Mouse (Mus musculus) intestine, embryonic 15.5 days (tissue): ENCODE data around the gene Pgc. TPM values are rescaled to one million over a fixed set of nuclear protein-coding genes. Genes with fewer than 3 reads are reported as not detected.

Experiments used
- ATAC-seq: fragments of 200-750 bp; cut with Nextera tagmentation; 2 replicates; pipeline ENCODE4 v1.8.0; 2017; ENCODE audit warnings: moderate TSS enrichment, moderate library complexity
- H3K27ac ChIP-seq: fragments of 300-500 bp; sonication (generic); 2 replicates; pipeline ENCODE4 v1.5.1; 2015; ENCODE audit warnings: mild to moderate bottlenecking, inconsistent platforms
- H3K27me3 ChIP-seq: fragments of 300-500 bp; sonication (generic); replicated peaks from 2 replicates; pipeline ENCODE4 v1.6.1; 2015; ENCODE audit warnings: inconsistent platforms
- H3K36me3 ChIP-seq: fragments of 300-500 bp; sonication (generic); 2 replicates; pipeline ENCODE4 v1.6.1; 2015; ENCODE audit warnings: inconsistent platforms
- H3K4me1 ChIP-seq: fragments of 300-500 bp; sonication (generic); replicated peaks from 2 replicates; pipeline ENCODE4 v1.6.1; 2015; ENCODE audit warnings: inconsistent platforms
- H3K4me2 ChIP-seq: fragments of 300-500 bp; sonication (generic); replicated peaks from 2 replicates; pipeline ENCODE4 v1.6.1; 2015; ENCODE audit warnings: mild to moderate bottlenecking, inconsistent platforms
- H3K4me3 ChIP-seq: fragments of 300-500 bp; sonication (generic); replicated peaks from 2 replicates; pipeline ENCODE4 v1.5.1; 2015; ENCODE audit warnings: inconsistent platforms
- H3K9ac ChIP-seq: fragments of 300-500 bp; sonication (generic); 2 replicates; pipeline ENCODE4 v1.6.1; 2015; ENCODE audit warnings: inconsistent platforms
- H3K9me3 ChIP-seq: fragments of 300-500 bp; sonication (generic); 2 replicates; pipeline ENCODE4 v1.6.1; 2016; ENCODE audit warnings: inconsistent platforms
- WGBS: fragments of 180-500 bp; shearing (Covaris S2); methylation state at CpG from one replicate; pipeline ENCODE4 v1.1.7; 2015; 5-methylcytosine and 5-hydroxymethylcytosine counted together
- polyA plus RNA-seq: library from polyadenylated mRNA; unstranded; fragments of >200 nt; fragmentation: Nextera tagmentation; extraction: Ambion mirVana; gene quantifications from 2 replicates; pipeline ENCODE4 v1.2.1, GENCODE M21; 2015

Gene Pgc
- polyA plus RNA-seq, 1 experiment from 2014 or later, result 0.99 TPM

DNA sequence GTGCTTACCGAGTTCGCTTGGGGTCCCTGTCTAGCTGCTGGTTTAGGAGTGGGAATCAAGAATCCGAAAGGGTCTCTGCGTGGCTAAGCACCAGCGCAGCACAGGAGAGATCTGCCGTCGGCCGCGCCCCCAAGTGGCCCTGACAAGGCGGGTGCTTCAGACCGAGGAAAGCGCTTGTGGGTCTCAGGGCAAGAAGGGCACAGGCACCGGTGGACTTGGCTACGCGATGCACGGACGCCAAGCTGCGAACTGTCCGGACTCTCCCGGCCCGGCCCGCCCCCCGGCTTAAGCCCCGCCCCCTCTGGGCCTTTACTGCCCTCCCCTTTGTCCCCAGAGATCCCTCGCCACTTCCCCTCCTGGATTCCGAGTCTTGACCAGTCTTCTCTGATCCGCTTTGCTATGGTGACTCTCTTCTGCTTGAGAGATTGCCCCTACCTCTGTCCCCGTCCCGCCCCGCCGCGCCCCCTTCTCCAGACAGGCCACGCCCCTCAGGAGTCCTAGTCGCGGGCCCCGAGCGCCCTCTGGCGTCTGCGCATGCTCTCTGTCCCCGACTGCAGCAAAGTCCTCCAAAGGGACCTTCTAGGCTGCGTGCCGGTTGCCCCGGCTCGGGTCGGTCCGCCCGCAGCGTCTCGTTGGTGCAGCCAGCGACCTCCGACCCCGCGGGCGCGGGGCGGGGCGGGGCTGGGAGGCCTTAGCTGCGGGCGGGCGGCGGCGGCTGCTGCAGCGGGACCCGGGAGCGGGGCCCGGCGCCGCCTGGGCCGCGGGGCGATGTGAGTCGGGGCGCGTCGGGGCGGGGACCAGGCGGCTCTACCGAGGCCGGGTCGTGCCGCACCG, 31.9 kb upstream of the Pgc start, which contains the start of gene Prickle4:
TSS of gene Prickle4 (minus strand) at position 234 of the 834 bp plus-strand sequence.
- H3K27ac ChIP-seq, result peak within 1 kb of the TSS; percentile 71
- WGBS, result under 1% methylated on average over 82 of the region's 82 CpGs
- H3K36me3 ChIP-seq, result no peaks in the 10 kb centered on the region
- ATAC-seq, result peak; percentile 94
- peak within 1 kb of the TSS; percentile 95 for H3K4me2 ChIP-seq
- H3K4me1 ChIP-seq, result peaks cover 17% of the 10 kb centered on the region; the same call in 1 of the 2 replicates
- H3K9ac ChIP-seq, result peak within 1 kb of the TSS; percentile 81
- H3K27me3 ChIP-seq, result no peaks in the 10 kb centered on the region; the same call in 1 of the 2 replicates
- H3K4me3 ChIP-seq, result peak within 1 kb of the TSS; percentile 79
- no peaks in the 10 kb centered on the region for H3K9me3 ChIP-seq

DNA sequence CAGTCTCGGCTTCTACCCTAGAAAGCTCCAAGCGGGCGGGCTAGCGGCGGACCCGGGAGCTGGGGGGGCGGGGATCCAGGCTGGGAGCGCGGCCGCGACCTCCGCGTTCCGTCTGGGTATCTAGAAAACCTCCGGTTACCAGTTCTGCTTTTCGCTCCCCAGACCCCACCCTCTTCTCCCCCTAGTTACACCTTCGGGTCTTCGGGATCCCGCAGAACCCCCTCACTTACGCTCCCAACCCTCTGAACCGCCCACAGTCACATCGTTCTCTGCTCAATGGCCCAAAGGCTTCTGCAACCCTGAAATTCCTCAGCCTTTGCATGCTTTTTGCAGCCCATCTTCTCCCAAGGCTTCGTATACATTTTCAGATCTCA, 31.3 kb upstream of the Pgc start:
- Histone ChIP-seq H3K4me2 (peak overlapping the region; percentile 95), H3K9ac (peak overlapping the region; percentile 81), H3K4me1 (peaks cover 20% of the 10 kb centered on the region; the same call in 1 of the 2 replicates), H3K27ac (peak overlapping the region; percentile 61; the same call in 1 of the 2 replicates), H3K9me3 (no peaks in the 10 kb centered on the region), H3K36me3 (0 out of 2 replicates have a peak, but pooled peaks cover 3% of the 10 kb centered on the region), H3K4me3 (peak overlapping the region; percentile 79), H3K27me3 (no peaks in the 10 kb centered on the region; the same call in 1 of the 2 replicates)
- ATAC-seq, result no peak; the same call in 1 of the 2 replicates
- under 1% methylated on average over 23 of the region's 23 CpGs for WGBS

DNA sequence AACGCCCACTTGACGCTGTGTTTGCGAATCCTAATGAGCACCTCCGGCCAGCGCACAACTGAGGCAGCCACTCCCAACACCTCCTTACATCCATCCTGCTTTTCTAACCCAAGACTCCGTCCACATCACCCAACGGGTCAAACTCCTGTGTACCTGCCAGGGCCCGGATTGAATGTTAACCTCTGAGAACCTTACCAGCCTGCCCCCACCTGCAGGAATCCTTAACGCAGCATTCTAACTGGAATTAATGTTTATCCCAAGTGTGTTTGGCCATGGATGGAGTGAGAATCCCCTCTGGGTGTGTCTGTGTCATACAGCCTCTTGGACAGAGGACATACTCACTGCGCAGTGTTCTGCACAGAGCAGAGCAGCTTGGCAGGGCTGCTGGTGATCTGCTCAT, 28.5 kb upstream of the Pgc start:
- Histone ChIP-seq H3K9me3 (no peaks in the 10 kb centered on the region), H3K36me3 (0 out of 2 replicates have a peak, but pooled peaks cover 5% of the 10 kb centered on the region), H3K9ac (no peak overlapping the region), H3K4me1 (peaks cover 24% of the 10 kb centered on the region; the same call in 1 of the 2 replicates), H3K27me3 (peaks cover 3% of the 10 kb centered on the region; the same call in 1 of the 2 replicates), H3K4me2 (no peak overlapping the region), H3K4me3 (no peak overlapping the region), H3K27ac (no peak overlapping the region)
- whole genome bisulfite sequencing, result 88% methylated on average over 10 of the region's 10 CpGs
- no peak for ATAC-seq

DNA sequence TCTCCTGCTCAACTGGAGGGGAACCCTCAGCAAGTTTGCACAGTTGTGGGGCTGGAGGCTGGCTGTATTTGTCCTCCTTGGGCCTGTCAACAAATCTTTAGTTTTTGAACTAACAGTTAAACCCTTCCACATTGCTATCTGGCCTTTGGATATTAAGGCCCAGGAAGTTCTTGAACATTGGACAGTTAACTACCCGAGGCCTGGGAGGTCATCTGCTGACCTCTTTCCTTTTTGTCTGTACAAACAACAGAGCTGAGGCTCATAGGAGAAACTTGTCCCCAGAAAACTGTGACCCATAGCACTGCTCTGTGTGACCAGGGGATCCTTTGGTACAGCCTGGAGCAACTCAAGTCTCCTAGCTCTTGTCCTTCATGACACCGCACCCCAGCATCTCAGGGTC, 27.6 kb upstream of the Pgc start:
- Histone ChIP-seq H3K27me3 (0 out of 2 replicates have a peak, but pooled peaks cover 4% of the 10 kb centered on the region), H3K4me2 (no peak overlapping the region), H3K27ac (no peak overlapping the region), H3K4me3 (no peak overlapping the region), H3K9me3 (no peaks in the 10 kb centered on the region), H3K4me1 (peaks cover 20% of the 10 kb centered on the region; the same call in 1 of the 2 replicates), H3K36me3 (0 out of 2 replicates have a peak, but pooled peaks cover 5% of the 10 kb centered on the region), H3K9ac (no peak overlapping the region)
- 72% methylated on average over 2 of the region's 2 CpGs for WGBS
- no peak for ATAC-seq

DNA sequence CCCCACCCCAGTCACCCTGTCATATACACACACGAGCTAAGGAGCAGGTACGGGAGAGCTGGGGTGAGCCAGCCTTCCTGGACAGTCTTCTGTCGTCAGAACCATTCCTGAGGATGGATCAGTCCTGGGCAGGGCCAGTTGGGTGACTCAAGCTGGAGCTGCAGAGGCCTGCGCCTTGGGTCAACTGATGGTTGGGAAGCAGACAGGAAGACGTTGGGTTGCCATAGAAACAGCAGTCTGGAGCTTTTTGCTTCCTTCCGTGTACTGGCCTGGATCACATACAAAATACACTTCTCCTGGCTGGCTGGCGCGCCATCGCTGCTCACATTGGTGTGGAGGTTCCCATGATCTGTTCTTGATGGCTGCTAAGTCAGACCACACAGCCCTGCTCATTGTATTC, 24.8 kb upstream of the Pgc start:
- no peak overlapping the region for H3K4me3 ChIP-seq

DNA sequence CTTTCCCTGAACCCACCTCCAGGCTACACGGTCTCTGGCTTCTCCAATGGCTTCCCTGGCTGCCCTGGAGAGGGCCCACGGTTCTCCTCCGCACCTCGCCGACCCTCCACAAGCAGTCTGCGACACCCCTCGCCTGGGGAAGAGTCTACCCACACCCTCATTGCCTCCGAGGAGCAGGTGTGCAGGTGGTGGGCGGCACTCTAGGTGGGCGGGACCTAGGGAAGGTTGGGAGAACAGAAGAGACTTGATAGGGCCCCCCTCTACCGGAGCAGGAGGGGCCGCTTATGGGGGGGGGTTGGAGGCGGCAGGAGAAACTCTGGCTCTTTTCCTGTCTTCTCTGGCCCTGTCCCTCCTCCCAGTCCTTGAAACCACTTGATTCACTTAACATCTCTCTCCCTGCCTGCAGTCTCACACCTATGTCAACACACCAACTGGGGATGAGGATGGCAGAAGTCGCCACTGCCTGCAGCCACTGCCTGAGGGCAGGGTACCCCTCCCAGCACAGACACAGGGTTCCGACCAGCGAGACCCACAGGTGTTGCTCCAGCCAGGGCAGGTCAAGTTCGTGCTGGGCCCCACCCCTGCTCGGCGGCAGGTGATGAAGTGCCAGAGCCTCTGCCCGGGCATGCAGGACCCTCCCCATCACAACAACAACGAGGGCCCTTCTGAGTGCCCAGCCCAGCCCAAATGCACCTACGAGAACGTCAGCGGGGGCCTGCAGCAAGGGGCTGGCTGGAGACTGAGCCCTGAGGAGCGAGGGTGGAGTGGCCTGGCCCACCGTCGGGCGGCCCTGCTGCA, 23.9 kb upstream of the Pgc start:
- Histone ChIP-seq H3K27me3 (0 out of 2 replicates have a peak, but pooled peaks cover 4% of the 10 kb centered on the region), H3K4me1 (peaks cover 22% of the 10 kb centered on the region; the same call in 1 of the 2 replicates), H3K27ac (no peak overlapping the region), H3K4me3 (no peak overlapping the region), H3K4me2 (no peak overlapping the region), H3K36me3 (0 out of 2 replicates have a peak, but pooled peaks cover 5% of the 10 kb centered on the region), H3K9ac (no peak overlapping the region), H3K9me3 (no peaks in the 10 kb centered on the region)
- no peak for ATAC-seq
- WGBS, result 43% methylated on average over 27 of the region's 28 CpGs

More for the DNA sequence above, 24.8 kb upstream of the Pgc start:
- no peaks in the 10 kb centered on the region for H3K9me3 ChIP-seq
- WGBS, result 69% methylated on average over 9 of the region's 9 CpGs
- H3K27ac ChIP-seq, result no peak overlapping the region
- no peak overlapping the region for H3K9ac ChIP-seq
- H3K4me1 ChIP-seq, result peaks cover 21% of the 10 kb centered on the region; the same call in 1 of the 2 replicates
- 0 out of 2 replicates have a peak, but pooled peaks cover 4% of the 10 kb centered on the region for H3K27me3 ChIP-seq
- 0 out of 2 replicates have a peak, but pooled peaks cover 5% of the 10 kb centered on the region for H3K36me3 ChIP-seq
- H3K4me2 ChIP-seq, result no peak overlapping the region
- no peak for ATAC-seq

DNA sequence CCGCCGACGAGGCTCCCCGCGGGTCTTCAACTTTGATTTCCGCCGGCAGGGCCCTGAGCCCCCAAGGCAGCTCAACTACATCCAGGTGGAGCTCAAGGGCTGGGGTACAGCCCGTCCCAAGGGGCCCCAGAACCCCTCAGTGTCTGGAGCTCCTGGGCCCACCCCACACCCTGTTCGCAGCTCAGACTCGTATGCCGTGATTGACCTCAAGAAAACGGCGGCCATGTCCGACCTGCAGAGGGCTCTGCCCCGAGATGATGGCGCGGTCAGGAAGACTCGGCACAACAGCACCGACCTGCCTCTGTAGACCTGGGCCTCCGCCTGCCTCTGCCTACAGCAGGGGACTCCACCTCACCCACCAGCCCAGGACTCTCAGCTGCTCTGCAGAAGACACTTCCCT, 23.1 kb upstream of the Pgc start:
- H3K4me3 ChIP-seq, result no peak overlapping the region

DNA sequence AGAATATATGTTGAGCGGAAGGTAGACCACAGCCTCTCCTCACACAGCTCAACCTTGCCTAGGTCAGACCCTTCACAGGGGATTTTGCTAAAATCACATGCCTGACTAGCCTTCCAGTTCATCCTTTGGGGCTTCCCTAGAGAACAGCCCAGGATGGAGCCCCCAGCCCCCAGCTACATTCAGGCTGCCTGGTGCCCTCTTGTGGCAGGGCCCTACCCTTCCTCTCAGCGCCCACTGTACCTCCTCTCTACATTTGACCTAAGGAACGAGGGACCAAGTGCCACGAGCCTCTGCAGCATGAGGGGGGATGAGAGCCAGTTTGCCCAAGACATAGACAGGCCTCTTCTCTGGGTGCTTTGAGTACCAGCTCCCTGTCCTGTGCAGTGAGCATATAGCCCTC, 21.9 kb upstream of the Pgc start:
- Histone ChIP-seq H3K4me1 (peaks cover 15% of the 10 kb centered on the region; the same call in 1 of the 2 replicates), H3K36me3 (0 out of 2 replicates have a peak, but pooled peaks cover 5% of the 10 kb centered on the region), H3K9ac (no peak overlapping the region), H3K4me3 (no peak overlapping the region), H3K4me2 (no peak overlapping the region), H3K9me3 (no peaks in the 10 kb centered on the region), H3K27me3 (0 out of 2 replicates have a peak, but pooled peaks cover 4% of the 10 kb centered on the region), H3K27ac (no peak overlapping the region)
- no peak for ATAC-seq
- WGBS, result 86% methylated on average over 4 of the region's 4 CpGs

More for the DNA sequence above, 23.1 kb upstream of the Pgc start:
- WGBS, result 45% methylated on average over 20 of the region's 20 CpGs
- 0 out of 2 replicates have a peak, but pooled peaks cover 4% of the 10 kb centered on the region for H3K27me3 ChIP-seq
- H3K9me3 ChIP-seq, result no peaks in the 10 kb centered on the region
- no peak overlapping the region for H3K27ac ChIP-seq
- no peak overlapping the region for H3K4me2 ChIP-seq
- ATAC-seq, result no peak
- peaks cover 22% of the 10 kb centered on the region; the same call in 1 of the 2 replicates for H3K4me1 ChIP-seq
- no peak overlapping the region for H3K9ac ChIP-seq
- 0 out of 2 replicates have a peak, but pooled peaks cover 5% of the 10 kb centered on the region for H3K36me3 ChIP-seq

DNA sequence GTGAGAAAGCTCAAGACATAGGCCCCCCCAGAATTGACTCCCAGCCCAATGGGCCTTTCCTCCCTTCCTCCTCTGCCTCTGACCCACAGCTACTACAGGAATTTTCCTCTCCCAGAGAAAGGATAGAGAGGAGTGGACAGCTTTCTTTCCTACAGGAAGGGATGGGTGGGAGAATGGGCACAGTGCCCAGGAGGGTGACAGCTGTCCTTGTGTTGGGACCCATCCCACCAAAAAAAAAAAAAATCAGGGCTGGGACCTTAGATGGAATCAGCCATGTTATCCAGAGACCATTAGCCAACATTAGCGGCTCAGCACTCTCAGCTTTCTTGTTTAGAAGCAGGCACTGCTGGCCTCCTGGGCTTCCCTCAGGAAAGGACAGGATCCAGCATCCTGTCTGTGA, 20.4 kb upstream of the Pgc start:
- Histone ChIP-seq H3K9ac (no peak overlapping the region), H3K4me3 (no peak overlapping the region), H3K36me3 (no peaks in the 10 kb centered on the region), H3K27me3 (0 out of 2 replicates have a peak, but pooled peaks cover 4% of the 10 kb centered on the region), H3K9me3 (no peaks in the 10 kb centered on the region), H3K27ac (no peak overlapping the region), H3K4me1 (0 out of 2 replicates have a peak, but pooled peaks cover 11% of the 10 kb centered on the region), H3K4me2 (no peak overlapping the region)
- WGBS, result 54% methylated on average over 1 of the region's 1 CpGs
- ATAC-seq, result no peak

DNA sequence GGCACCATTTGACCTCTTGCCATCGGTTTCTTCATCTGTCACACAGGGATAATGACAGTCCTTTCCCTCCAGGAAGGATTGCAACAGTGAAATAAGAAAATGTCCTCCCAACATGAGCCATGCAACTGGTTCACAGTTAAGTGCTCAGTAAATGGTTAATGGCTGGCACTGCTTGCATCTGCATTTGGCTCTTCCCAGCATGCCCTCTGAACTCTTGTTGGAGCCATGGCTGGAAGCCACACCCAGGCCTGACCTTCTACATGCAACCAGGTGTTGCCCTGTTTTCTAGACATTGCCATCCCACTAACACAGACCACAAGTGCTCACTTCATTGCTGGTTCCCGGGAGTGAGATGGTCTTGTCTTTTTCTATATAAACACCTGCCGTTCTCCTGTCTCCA, 18.7 kb upstream of the Pgc start:
- WGBS, result 59% methylated on average over 3 of the region's 3 CpGs
- no peak for ATAC-seq

DNA sequence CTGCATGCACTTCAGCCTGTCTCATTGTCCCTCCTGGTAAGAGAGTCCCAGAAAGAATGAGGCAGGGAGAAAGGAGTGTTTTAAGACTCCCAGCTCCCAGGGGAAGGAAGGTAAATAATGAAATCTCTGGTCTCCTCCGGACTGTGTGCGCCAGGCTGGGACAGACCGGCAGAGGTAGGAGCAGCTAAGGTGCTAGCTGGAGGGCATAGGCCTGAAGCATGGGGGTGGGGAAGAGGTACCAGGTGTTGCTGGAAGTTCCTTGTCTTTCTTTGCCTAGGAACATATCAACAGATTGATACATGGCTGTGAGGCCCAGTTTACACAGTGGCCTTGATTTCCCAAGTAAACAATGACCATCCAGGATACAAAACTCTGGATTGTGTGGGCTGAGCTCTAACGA, 17.7 kb upstream of the Pgc start:
- Histone ChIP-seq H3K27me3 (no peaks in the 10 kb centered on the region), H3K27ac (no peak overlapping the region), H3K36me3 (no peaks in the 10 kb centered on the region), H3K4me2 (no peak overlapping the region), H3K4me1 (0 out of 2 replicates have a peak, but pooled peaks cover 10% of the 10 kb centered on the region), H3K9ac (no peak overlapping the region), H3K9me3 (no peaks in the 10 kb centered on the region), H3K4me3 (no peak overlapping the region)
- no peak for ATAC-seq
- WGBS, result 60% methylated on average over 4 of the region's 4 CpGs

More for the DNA sequence above, 18.7 kb upstream of the Pgc start:
- H3K9ac ChIP-seq, result no peak overlapping the region
- no peak overlapping the region for H3K4me2 ChIP-seq
- 0 out of 2 replicates have a peak, but pooled peaks cover 14% of the 10 kb centered on the region for H3K4me1 ChIP-seq
- no peaks in the 10 kb centered on the region for H3K36me3 ChIP-seq
- no peak overlapping the region for H3K27ac ChIP-seq
- 0 out of 2 replicates have a peak, but pooled peaks cover 3% of the 10 kb centered on the region for H3K27me3 ChIP-seq
- no peak overlapping the region for H3K4me3 ChIP-seq
- H3K9me3 ChIP-seq, result no peaks in the 10 kb centered on the region
